Mouse (Mus musculus): ENCODE measurements around the gene Tgfbr1.
"Not testable (repeated sequence)": the region's sequence is repeated elsewhere in the genome, so short reads cannot be mapped to it uniquely, and the experiment has no call there.

Tgfbr1 gene

GRCm38 (mm10) chr4:47349759-47350158, 3.3 kb upstream of the Tgfbr1 start:
- DNase-seq: no peak

- DNase-seq: peak; percentile 62
Observed at GRCm38 (mm10) chr4:47351386-47352049, 1.5 kb upstream of the Tgfbr1 start.

GRCm38 (mm10) chr4:47352061-47352661, 861 bp upstream of the Tgfbr1 start:
- DNase-seq: peak; percentile 66

- DNase-seq: peak; percentile 78
Observed at GRCm38 (mm10) chr4:47353416-47354111, 542 bp downstream of the Tgfbr1 start.

- DNase-seq: no peak
Observed at GRCm38 (mm10) chr4:47354304-47354703, 1.3 kb downstream of the Tgfbr1 start.

GRCm38 (mm10) chr4:47362662-47363061, 9.6 kb downstream of the Tgfbr1 start:
- no peak for DNase-seq

- DNase-seq: peak; percentile 38
Observed at GRCm38 (mm10) chr4:47363134-47363533, 10.1 kb downstream of the Tgfbr1 start.

- no peak for DNase-seq
Observed at GRCm38 (mm10) chr4:47368717-47369116, 15.7 kb downstream of the Tgfbr1 start.

GRCm38 (mm10) chr4:47378716-47379115, 25.7 kb downstream of the Tgfbr1 start:
- DNase-seq: peak; percentile 2

GRCm38 (mm10) chr4:47382426-47382825, 29.4 kb downstream of the Tgfbr1 start:
- no peak for DNase-seq

- DNase-seq: not testable (repeated sequence)
Observed at GRCm38 (mm10) chr4:47391926-47392325, 38.9 kb downstream of the Tgfbr1 start.

GRCm38 (mm10) chr4:47396251-47396650, 43.2 kb downstream of the Tgfbr1 start:
- DNase-seq: no peak

- DNase-seq: no peak
Observed at GRCm38 (mm10) chr4:47397951-47398687, 45.1 kb downstream of the Tgfbr1 start.

- peak; percentile 60 for DNase-seq
Observed at GRCm38 (mm10) chr4:47399824-47400223, 46.8 kb downstream of the Tgfbr1 start.

- no peak for DNase-seq
Observed at GRCm38 (mm10) chr4:47400314-47400713, 47.3 kb downstream of the Tgfbr1 start.

- DNase-seq: peak; percentile 19
Observed at GRCm38 (mm10) chr4:47402200-47402599, 49.2 kb downstream of the Tgfbr1 start.

GRCm38 (mm10) chr4:47404536-47404935, 51.5 kb downstream of the Tgfbr1 start:
- DNase-seq: no peak

GRCm38 (mm10) chr4:47407161-47407560, 54.1 kb downstream of the Tgfbr1 start:
- DNase-seq: no peak

GRCm38 (mm10) chr4:47417871-47418270, 64.8 kb downstream of the Tgfbr1 start:
- no peak for DNase-seq

GRCm38 (mm10) chr4:47419268-47419973, 66.4 kb downstream of the Tgfbr1 start:
- DNase-seq: no peak

- DNase-seq: no peak
Observed at GRCm38 (mm10) chr4:47420191-47420590, 67.2 kb downstream of the Tgfbr1 start.

- DNase-seq: no peak
Observed at GRCm38 (mm10) chr4:47422194-47422593, 69.2 kb downstream of the Tgfbr1 start.

- no peak for DNase-seq
Observed at GRCm38 (mm10) chr4:47422946-47423345, 69.9 kb downstream of the Tgfbr1 start.

Data from lung, postnatal 10 days (tissue).